Mouse (Mus musculus): ENCODE measurements around the gene Nme7.
A peak's percentile ranks its signal among the peaks of the same experiment; 100 is the strongest.

The Nme7 gene

GRCm38 (mm10) chr1:164389743-164390142 is 85.8 kb downstream of the Nme7 start:
- no peak for DNase-seq

- no peak for DNase-seq
These were observed 88.3 kb downstream of the Nme7 start for GRCm38 (mm10) chr1:164392176-164392575.

GRCm38 (mm10) chr1:164395131-164395780 is 91.3 kb downstream of the Nme7 start:
- DNase-seq = no peak

- DNase-seq = no peak
These were observed 93.8 kb downstream of the Nme7 start for GRCm38 (mm10) chr1:164397672-164398071.

- peak; percentile 2 for DNase-seq
These were observed 95.7 kb downstream of the Nme7 start for GRCm38 (mm10) chr1:164399578-164399977.

- DNase-seq = peak; percentile 27
These were observed 101.5 kb downstream of the Nme7 start for GRCm38 (mm10) chr1:164405385-164405802.

GRCm38 (mm10) chr1:164406506-164406905 is 102.6 kb downstream of the Nme7 start:
- no peak for DNase-seq

- no peak for DNase-seq
These were observed 104.7 kb downstream of the Nme7 start for GRCm38 (mm10) chr1:164408655-164409054.

GRCm38 (mm10) chr1:164411306-164411705 is 107.4 kb downstream of the Nme7 start:
- no peak for DNase-seq

GRCm38 (mm10) chr1:164412906-164413305 is 109.0 kb downstream of the Nme7 start:
- no peak for DNase-seq

- peak; percentile 65 for DNase-seq
These were observed 109.7 kb downstream of the Nme7 start for GRCm38 (mm10) chr1:164413608-164414007.

- DNase-seq = no peak
These were observed 111.4 kb downstream of the Nme7 start for GRCm38 (mm10) chr1:164415347-164415751.

- no peak for DNase-seq
These were observed 112.9 kb downstream of the Nme7 start for GRCm38 (mm10) chr1:164416692-164417394.

GRCm38 (mm10) chr1:164417604-164418003 is 113.7 kb downstream of the Nme7 start:
- DNase-seq = no peak

- no peak for DNase-seq
These were observed 114.4 kb downstream of the Nme7 start for GRCm38 (mm10) chr1:164418320-164418719.

GRCm38 (mm10) chr1:164419401-164419800 is 115.5 kb downstream of the Nme7 start:
- DNase-seq = no peak

- no peak for DNase-seq
These were observed 116.9 kb downstream of the Nme7 start for GRCm38 (mm10) chr1:164420623-164421354.

- no peak for DNase-seq
These were observed 122.3 kb downstream of the Nme7 start for GRCm38 (mm10) chr1:164426227-164426626.

GRCm38 (mm10) chr1:164427777-164428176 is 123.9 kb downstream of the Nme7 start:
- DNase-seq = no peak

- DNase-seq = no peak
These were observed 124.7 kb downstream of the Nme7 start for GRCm38 (mm10) chr1:164428644-164429043.

GRCm38 (mm10) chr1:164432649-164433048 is 128.7 kb downstream of the Nme7 start:
- DNase-seq = no peak

- DNase-seq = no peak
These were observed 130.1 kb downstream of the Nme7 start for GRCm38 (mm10) chr1:164434049-164434448.

- no peak for DNase-seq
These were observed 132.8 kb downstream of the Nme7 start for GRCm38 (mm10) chr1:164436749-164437148.

GRCm38 (mm10) chr1:164440230-164440629 is 136.3 kb downstream of the Nme7 start:
- DNase-seq = no peak

Measured in lung, postnatal 36 days (tissue).